Mouse (Mus musculus): ENCODE results near the gene Git2.

The Git2 gene

GRCm38 (mm10) chr5:114766686-114767085 is 8.6 kb downstream of the Git2 start:
- in situ Hi-C loops (cut with MboI, MseI): no loop called here

- in situ Hi-C loops (cut with MboI, MseI): no loop called here
Measured at GRCm38 (mm10) chr5:114764812-114765735, 10.2 kb downstream of the Git2 start.

GRCm38 (mm10) chr5:114761980-114762379 is 13.3 kb downstream of the Git2 start:
- in situ Hi-C loops (cut with MboI, MseI): no loop called here

- in situ Hi-C loops (cut with MboI, MseI): no loop called here
Measured at GRCm38 (mm10) chr5:114759536-114760090, 15.7 kb downstream of the Git2 start.

GRCm38 (mm10) chr5:114753384-114753783 is 21.9 kb downstream of the Git2 start:
- in situ Hi-C loops (cut with MboI, MseI): no loop called here

- in situ Hi-C loops (cut with MboI, MseI): no loop called here
Measured at GRCm38 (mm10) chr5:114752397-114752796, 22.9 kb downstream of the Git2 start.

- in situ Hi-C loops (cut with MboI, MseI): no loop called here
Measured at GRCm38 (mm10) chr5:114750325-114750724, 25.0 kb downstream of the Git2 start.

GRCm38 (mm10) chr5:114747521-114747920 is 27.8 kb downstream of the Git2 start:
- in situ Hi-C loops (cut with MboI, MseI): no loop called here

- in situ Hi-C loops (cut with MboI, MseI): no loop called here
Measured at GRCm38 (mm10) chr5:114746886-114747285, 28.4 kb downstream of the Git2 start.

- in situ Hi-C loops (cut with MboI, MseI): no loop called here
Measured at GRCm38 (mm10) chr5:114745581-114745980, 29.7 kb downstream of the Git2 start.

GRCm38 (mm10) chr5:114743697-114744090 is 31.6 kb downstream of the Git2 start:
- in situ Hi-C loops (cut with MboI, MseI): no loop called here

- in situ Hi-C loops (cut with MboI, MseI): no loop called here
Measured at GRCm38 (mm10) chr5:114742998-114743696, 32.2 kb downstream of the Git2 start.

GRCm38 (mm10) chr5:114742572-114742971 is 32.7 kb downstream of the Git2 start:
- in situ Hi-C loops (cut with MboI, MseI): no loop called here

- in situ Hi-C loops (cut with MboI, MseI): no loop called here
Measured at GRCm38 (mm10) chr5:114740595-114740994, 34.7 kb downstream of the Git2 start.

- in situ Hi-C loops (cut with MboI, MseI): no loop called here
Measured at GRCm38 (mm10) chr5:114738707-114739241, 36.5 kb downstream of the Git2 start.

GRCm38 (mm10) chr5:114737090-114737887 is 38.0 kb downstream of the Git2 start:
- in situ Hi-C loops (cut with MboI, MseI): no loop called here

- in situ Hi-C loops (cut with MboI, MseI): no loop called here
Measured at GRCm38 (mm10) chr5:114733606-114734005, 41.7 kb downstream of the Git2 start.

- in situ Hi-C loops (cut with MboI, MseI): no loop called here
Measured at GRCm38 (mm10) chr5:114731969-114732368, 43.3 kb downstream of the Git2 start.

GRCm38 (mm10) chr5:114731498-114731897 is 43.8 kb downstream of the Git2 start:
- in situ Hi-C loops (cut with MboI, MseI): no loop called here

GRCm38 (mm10) chr5:114730129-114730528 is 45.2 kb downstream of the Git2 start:
- in situ Hi-C loops (cut with MboI, MseI): no loop called here

GRCm38 (mm10) chr5:114728160-114728559 is 47.2 kb downstream of the Git2 start:
- in situ Hi-C loops (cut with MboI, MseI): no loop called here

All from T-helper 17 cell (primary cell).